Mouse (Mus musculus) urinary bladder, postnatal 14 days (tissue): ENCODE measurements around the gene Olfr1025-ps1.

Experiments
- DNase-seq: peaks from one replicate; pipeline ENCODE4 v3.0.0; 2021; ENCODE audit warnings: low spot score

Olfr1025-ps1 gene

DNA sequence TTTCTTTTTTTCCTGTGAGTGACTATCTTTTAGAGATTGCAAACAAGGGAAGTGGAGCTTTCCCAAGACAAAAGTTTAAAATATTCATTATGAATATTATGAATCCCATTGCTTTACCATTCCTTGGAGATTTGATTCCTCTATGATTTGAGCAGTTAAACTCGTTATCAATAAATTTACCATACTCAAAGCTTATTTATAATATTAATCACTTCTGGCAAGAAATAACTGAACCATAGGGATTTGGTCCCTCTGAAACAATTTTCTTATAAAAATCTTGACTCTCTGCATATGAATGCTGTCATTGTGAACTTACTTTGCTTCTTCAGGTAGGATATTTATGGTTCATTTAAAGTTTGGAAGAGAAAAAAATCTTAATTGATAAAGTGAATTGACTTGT is at the start of gene Olfr1025-ps1:
TSS of gene Olfr1025-ps1 (plus strand) at position 301 of the 400 bp plus-strand sequence.
- no peak for DNase-seq

DNA sequence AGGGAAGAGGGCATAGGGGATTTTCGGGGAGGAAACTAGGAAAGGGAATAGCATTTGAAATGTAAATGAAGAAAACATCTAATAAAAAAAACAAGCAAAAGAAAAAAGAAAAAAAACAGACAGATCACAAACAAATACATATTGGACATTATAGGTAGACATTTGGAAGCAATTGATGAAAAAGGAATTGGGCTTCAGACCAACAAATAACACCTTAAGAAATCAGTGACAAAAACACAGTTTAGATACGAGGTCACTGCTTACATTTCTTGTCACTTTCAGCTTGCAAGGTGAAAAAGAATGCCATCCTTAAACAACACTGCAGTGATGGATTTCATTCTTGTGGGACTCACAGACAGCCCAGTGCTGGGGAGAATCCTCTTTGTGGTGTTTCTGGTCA is 46.7 kb upstream of the Olfr1025-ps1 start, which contains the start of gene Olfr1022:
TSS of gene Olfr1022 (plus strand) at position 301 of the 400 bp plus-strand sequence.
- DNase-seq = no peak

DNA sequence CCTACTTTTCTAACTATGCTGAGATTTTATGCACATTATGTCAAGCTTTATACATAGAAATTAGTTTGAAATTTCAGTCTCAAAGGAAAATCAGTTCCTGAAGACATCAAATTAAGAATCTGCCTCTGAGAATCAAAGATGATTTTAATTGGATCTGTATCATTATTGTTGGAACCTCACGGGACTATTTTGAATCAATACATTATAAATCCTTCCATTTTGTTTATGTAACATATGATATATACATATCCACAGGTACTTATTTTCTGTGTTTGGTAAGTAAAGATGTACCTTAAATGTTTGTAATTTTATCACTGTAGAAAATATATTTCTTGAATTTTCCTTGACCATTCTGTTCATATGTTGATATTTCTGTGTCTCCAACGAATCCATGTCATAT is 29.7 kb upstream of the Olfr1025-ps1 start, which contains the start of gene Olfr1023:
TSS of gene Olfr1023 (plus strand) at position 301 of the 400 bp plus-strand sequence.
- no peak for DNase-seq

DNA sequence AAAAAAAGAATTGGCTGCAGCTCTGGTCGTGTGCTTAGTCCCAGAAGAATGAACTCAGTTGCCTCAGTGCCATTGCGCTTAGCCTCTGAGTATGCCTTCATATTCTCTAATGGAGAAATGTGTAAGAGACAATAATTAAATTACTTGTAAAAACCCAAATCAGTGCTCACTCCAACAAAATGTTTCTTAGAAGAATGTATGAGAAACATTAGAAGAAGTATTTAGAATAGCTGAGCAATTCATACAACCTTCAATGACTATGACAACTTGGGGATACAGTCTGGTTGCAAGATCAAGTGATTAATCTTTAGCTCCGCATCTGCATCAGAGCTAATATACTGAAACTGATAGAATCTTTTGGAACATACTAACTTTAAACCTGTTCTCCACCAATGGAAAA is 10.0 kb upstream of the Olfr1025-ps1 start, which contains the start of gene Olfr1024:
TSS of gene Olfr1024 (minus strand) at position 101 of the 400 bp plus-strand sequence.
- DNase-seq = no peak

DNA sequence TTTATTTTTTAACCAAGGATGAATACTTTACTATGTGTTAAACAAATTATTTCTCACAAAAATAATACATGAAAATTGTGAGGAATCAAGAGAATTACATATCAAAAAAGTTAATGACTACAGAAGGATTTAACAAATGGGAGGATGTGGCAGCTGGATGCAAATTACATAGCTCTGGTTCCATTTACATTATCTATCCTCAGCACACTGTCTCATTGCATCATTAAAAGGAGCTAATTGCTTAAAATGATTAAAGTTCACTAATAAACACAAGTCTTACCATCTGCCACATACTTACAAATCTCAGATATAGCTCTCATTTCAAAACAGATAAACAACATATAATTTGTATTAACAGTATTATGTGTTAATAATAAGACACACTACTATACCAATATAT is 1.8 kb upstream of the Olfr1025-ps1 start:
- DNase-seq = no peak

DNA sequence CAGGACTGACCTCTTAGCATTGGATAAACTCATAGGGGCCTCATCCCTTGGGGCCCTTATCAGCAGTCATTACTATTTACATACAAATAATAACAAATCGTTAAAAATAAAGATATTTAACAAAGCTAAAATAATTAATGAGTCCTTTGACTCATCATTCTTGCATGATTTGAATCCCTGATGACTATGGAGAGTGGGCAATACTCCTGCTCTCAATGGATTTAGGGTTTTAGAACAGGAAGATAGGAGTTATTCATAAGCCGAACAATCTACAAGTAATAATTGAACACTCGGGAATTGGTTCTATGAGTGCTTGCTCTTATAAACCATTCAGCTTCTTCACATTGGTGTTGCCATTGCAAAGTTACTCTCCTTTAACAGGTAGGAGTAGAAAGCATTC is 6.3 kb downstream of the Olfr1025-ps1 start, which contains the start of gene Olfr1026:
TSS of gene Olfr1026 (plus strand) at position 301 of the 400 bp plus-strand sequence.
- no peak for DNase-seq

DNA sequence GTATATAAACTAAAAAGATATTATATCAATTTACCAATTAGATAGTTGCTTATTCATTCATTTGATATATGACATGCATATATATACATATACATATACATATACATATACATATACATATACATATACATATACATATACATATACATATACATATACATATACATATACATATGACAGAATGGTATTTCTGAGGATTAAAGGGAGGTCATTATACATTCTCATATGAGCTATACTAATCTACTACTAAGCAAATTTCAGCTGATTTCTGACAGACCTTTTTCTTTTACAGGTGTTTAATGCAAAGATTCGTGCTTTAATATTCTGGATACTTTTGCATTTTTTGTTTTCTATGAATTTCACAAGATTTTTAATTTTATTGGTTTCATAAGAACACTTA is 35.1 kb downstream of the Olfr1025-ps1 start, which contains the start of gene Olfr1028:
TSS of gene Olfr1028 (plus strand) at position 301 of the 400 bp plus-strand sequence.
- no peak for DNase-seq
